Mouse (Mus musculus) neural tube, embryonic 11.5 days (tissue): ENCODE data around the gene Wnt3a. TPM values are rescaled to one million over a fixed set of nuclear protein-coding genes. Genes with fewer than 3 reads are reported as not detected.
A peak's percentile ranks its signal among the peaks of the same experiment; 100 is the strongest.

Source experiments
- ATAC-seq: fragments of 200-750 bp; cut with Nextera tagmentation; 2 replicates; pipeline ENCODE4 v1.8.0; 2017; ENCODE audit warnings: moderate number of reproducible peaks, mild to moderate bottlenecking, moderate TSS enrichment, moderate library complexity; ENCODE audit not compliant: insufficient read depth, low FRiP score, low TSS enrichment
- DNase-seq: peaks from one replicate; pipeline ENCODE4 v3.0.0-alpha.2; 2015; ENCODE audit warnings: low spot score
- H3K27ac ChIP-seq: fragments of 300-500 bp; sonication (generic); 2 replicates; pipeline ENCODE4 v1.5.1; 2014; ENCODE audit warnings: low read depth, mild to moderate bottlenecking, low read length
- H3K27me3 ChIP-seq: fragments of 300-500 bp; sonication (generic); 2 replicates; pipeline ENCODE4 v1.6.1; 2014; ENCODE audit warnings: mild to moderate bottlenecking, low read length, mixed read lengths; ENCODE audit not compliant: control insufficient read depth, insufficient read depth
- H3K36me3 ChIP-seq: fragments of 300-500 bp; sonication (generic); 2 replicates; pipeline ENCODE4 v1.6.1; 2014; ENCODE audit warnings: mild to moderate bottlenecking, low read length, moderate library complexity, mixed read lengths; ENCODE audit not compliant: control insufficient read depth, insufficient read depth
- H3K4me1 ChIP-seq: fragments of 300-500 bp; sonication (generic); 2 replicates; pipeline ENCODE4 v1.6.1; 2014; ENCODE audit warnings: low read length, mixed read lengths; ENCODE audit not compliant: control insufficient read depth, insufficient read depth
- H3K4me2 ChIP-seq: fragments of 300-500 bp; sonication (generic); 2 replicates; pipeline ENCODE4 v1.6.1; 2014; ENCODE audit warnings: low read depth, mild to moderate bottlenecking, moderate library complexity
- H3K4me3 ChIP-seq: fragments of 300-500 bp; sonication (generic); 2 replicates; pipeline ENCODE4 v1.5.1; 2014; ENCODE audit warnings: low read depth, low read length
- H3K9ac ChIP-seq: fragments of 300-500 bp; sonication (generic); 2 replicates; pipeline ENCODE4 v1.6.1; 2014; ENCODE audit warnings: mild to moderate bottlenecking, low read length
- H3K9me3 ChIP-seq: fragments of 300-500 bp; sonication (generic); 2 replicates; pipeline ENCODE4 v1.6.1; 2016; ENCODE audit warnings: low read length; ENCODE audit not compliant: control insufficient read depth
- WGBS: fragments of 180-500 bp; shearing (Covaris S2); extraction: QIAGEN DNeasy Blood & Tissue Kit; methylation state at CpG from one replicate; pipeline ENCODE4 v1.1.7; 2014; 5-methylcytosine and 5-hydroxymethylcytosine counted together
- polyA plus RNA-seq: library from polyadenylated mRNA; unstranded; fragments of >200 nt; fragmentation: Nextera tagmentation; extraction: Ambion mirVana; gene quantifications from 2 replicates; pipeline ENCODE4 v1.2.1, GENCODE M21; 2014

The Wnt3a gene
- polyA plus RNA-seq, 1 experiment from 2014 or later = 3.3 TPM

GRCm38 (mm10) chr11:59330560-59330959 lies 40.0 kb upstream of the Wnt3a start:
- Histone ChIP-seq H3K27me3 (no peaks in the 10 kb centered on the region), H3K36me3 (no peaks in the 10 kb centered on the region), H3K9ac (no peak overlapping the region), H3K9me3 (no peaks in the 10 kb centered on the region), H3K27ac (no peak overlapping the region), H3K4me1 (no peaks in the 10 kb centered on the region), H3K4me2 (no peak overlapping the region), H3K4me3 (no peak overlapping the region)
- DNase-seq = peak; percentile 81
- WGBS = 42% methylated on average over 5 of the region's 5 CpGs
- no peak for ATAC-seq

DNA sequence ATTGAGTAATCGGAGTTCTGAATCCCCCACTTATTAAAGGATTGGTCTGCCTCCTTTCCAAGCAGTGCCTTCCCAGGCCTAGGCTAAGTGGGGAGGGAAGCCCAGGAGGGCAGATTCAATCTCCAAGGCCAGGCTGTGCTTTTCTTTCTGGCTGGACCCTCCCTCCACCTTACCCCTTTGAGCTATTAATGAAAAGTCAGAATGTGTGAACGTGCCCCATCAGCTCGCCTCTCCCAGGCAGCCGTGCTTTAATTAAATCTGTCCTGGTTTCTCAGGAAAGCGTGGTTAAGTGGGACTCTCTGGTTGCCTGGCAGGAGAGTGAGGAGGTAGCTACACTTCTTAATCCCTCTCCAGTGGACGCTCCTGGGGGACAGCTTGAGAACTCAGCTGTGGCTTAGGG lies 39.1 kb upstream of the Wnt3a start:
- H3K4me2 ChIP-seq = no peak overlapping the region
- no peaks in the 10 kb centered on the region for H3K36me3 ChIP-seq
- no peak for ATAC-seq
- H3K4me3 ChIP-seq = no peak overlapping the region
- H3K27ac ChIP-seq = no peak overlapping the region
- no peaks in the 10 kb centered on the region for H3K9me3 ChIP-seq
- H3K4me1 ChIP-seq = no peaks in the 10 kb centered on the region
- H3K9ac ChIP-seq = no peak overlapping the region
- no peaks in the 10 kb centered on the region for H3K27me3 ChIP-seq
- 41% methylated on average over 6 of the region's 6 CpGs for WGBS
- no peak for DNase-seq

- Histone ChIP-seq H3K27ac (no peak overlapping the region), H3K27me3 (no peaks in the 10 kb centered on the region), H3K4me3 (no peak overlapping the region), H3K9ac (no peak overlapping the region), H3K4me2 (no peak overlapping the region), H3K9me3 (no peaks in the 10 kb centered on the region), H3K36me3 (no peaks in the 10 kb centered on the region), H3K4me1 (no peaks in the 10 kb centered on the region)
- ATAC-seq (no peak), DNase-seq (no peak)
- WGBS = 80% methylated on average over 18 of the region's 18 CpGs
Observed at GRCm38 (mm10) chr11:59327625-59328024, 37.1 kb upstream of the Wnt3a start.

DNA sequence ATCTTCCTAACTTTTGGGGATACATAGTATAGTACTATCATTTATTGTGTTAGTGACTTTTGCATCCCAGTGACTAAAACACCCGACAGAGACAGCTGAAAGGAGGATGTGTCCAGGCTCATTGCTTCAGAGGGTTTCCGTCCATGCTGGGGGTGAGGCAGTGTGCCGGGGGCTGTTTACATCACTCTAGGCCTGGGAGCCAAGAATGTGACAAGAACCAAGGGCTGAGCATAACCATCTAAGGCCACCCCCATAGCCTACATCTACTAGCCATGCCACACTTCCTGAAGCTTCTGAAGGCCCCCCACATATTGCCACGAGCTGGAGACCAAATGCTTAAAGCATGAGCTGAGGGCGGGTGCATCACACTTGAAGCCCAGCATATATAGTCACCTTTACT lies 34.2 kb upstream of the Wnt3a start:
- H3K4me3 ChIP-seq = no peak overlapping the region
- no peaks in the 10 kb centered on the region for H3K4me1 ChIP-seq
- no peaks in the 10 kb centered on the region for H3K36me3 ChIP-seq
- H3K27ac ChIP-seq = no peak overlapping the region
- DNase-seq (no peak), ATAC-seq (no peak)
- H3K9me3 ChIP-seq = no peaks in the 10 kb centered on the region
- 74% methylated on average over 5 of the region's 5 CpGs for WGBS
- no peak overlapping the region for H3K4me2 ChIP-seq
- no peak overlapping the region for H3K9ac ChIP-seq
- H3K27me3 ChIP-seq = no peaks in the 10 kb centered on the region

DNA sequence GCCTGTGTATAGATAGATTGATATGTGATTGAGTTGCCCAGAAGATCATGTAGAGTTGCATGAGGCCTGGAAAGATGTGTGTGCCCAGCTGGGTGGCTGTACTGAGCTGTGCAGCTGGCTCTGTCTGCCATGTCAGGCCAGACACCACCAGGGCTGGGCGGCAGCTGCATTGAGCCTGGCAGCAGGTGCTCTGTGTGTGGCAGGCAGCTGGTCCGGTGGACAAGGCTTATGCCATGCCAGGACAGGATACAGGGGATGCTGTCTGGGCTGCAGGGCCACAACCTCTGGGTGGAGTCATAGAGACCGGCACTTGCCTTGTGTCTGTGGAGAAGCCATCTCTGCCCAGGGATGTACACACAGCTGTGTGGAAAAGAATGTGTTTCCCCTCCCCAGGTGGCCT lies 32.4 kb upstream of the Wnt3a start:
- Histone ChIP-seq H3K27me3 (no peaks in the 10 kb centered on the region), H3K4me2 (no peak overlapping the region), H3K36me3 (no peaks in the 10 kb centered on the region), H3K9ac (no peak overlapping the region), H3K9me3 (no peaks in the 10 kb centered on the region), H3K4me3 (no peak overlapping the region), H3K27ac (no peak overlapping the region), H3K4me1 (no peaks in the 10 kb centered on the region)
- no peak for ATAC-seq
- WGBS = 86% methylated on average over 3 of the region's 3 CpGs
- DNase-seq = no peak

DNA sequence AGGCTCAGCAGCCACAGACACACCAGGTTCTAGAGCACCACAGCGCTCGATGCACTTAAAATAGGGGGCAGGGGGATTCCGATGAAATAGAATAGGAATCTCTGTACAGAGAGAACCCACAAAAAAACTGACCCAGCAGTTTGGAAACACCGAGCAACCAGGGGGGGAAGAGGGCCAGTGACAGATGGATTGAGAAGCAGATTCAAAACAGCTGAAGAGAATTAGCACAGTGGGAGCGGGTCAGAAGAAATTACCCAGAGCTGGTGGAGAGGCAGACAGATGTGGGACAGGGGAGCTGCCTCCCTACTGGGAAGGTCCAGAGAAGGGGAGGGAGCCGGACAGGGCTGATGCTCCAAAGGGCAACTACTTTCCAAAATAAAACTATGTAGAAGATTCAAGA lies 26.0 kb upstream of the Wnt3a start:
- no peak for DNase-seq
- 55% methylated on average over 6 of the region's 6 CpGs for WGBS
- H3K9me3 ChIP-seq = no peaks in the 10 kb centered on the region
- H3K4me1 ChIP-seq = peaks cover 8% of the 10 kb centered on the region; the same call in 1 of the 2 replicates
- H3K27me3 ChIP-seq = no peaks in the 10 kb centered on the region; the same call in 1 of the 2 replicates
- H3K4me3 ChIP-seq = no peak overlapping the region
- H3K27ac ChIP-seq = no peak overlapping the region
- no peak for ATAC-seq
- H3K9ac ChIP-seq = no peak overlapping the region
- H3K4me2 ChIP-seq = no peak overlapping the region
- H3K36me3 ChIP-seq = no peaks in the 10 kb centered on the region

DNA sequence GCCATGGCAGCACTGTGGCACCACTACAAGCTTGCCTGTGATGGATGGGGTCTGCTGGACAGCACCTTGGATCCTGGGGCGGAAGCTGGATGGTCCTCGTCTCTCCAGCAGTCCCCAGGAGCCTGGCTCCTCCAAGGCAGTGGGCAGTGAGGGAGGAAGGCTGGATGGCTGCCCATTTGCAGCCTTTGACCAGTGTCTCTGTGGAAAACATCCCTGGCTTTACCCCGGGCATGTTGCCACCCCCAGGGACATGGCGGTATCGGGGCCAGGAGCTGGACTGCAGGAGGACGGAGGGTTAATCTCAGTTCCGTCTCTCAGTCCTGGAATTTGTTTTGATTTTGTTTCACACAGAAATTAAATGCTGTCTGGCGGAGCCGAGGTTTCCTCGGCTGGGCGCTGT lies 23.4 kb upstream of the Wnt3a start:
- H3K4me1 ChIP-seq = peaks cover 12% of the 10 kb centered on the region
- no peak overlapping the region for H3K4me2 ChIP-seq
- no peak overlapping the region for H3K4me3 ChIP-seq
- 73% methylated on average over 11 of the region's 11 CpGs for WGBS
- H3K36me3 ChIP-seq = no peaks in the 10 kb centered on the region
- DNase-seq (no peak), ATAC-seq (no peak)
- H3K27ac ChIP-seq = no peak overlapping the region
- H3K27me3 ChIP-seq = peaks cover 1% of the 10 kb centered on the region; the same call in 1 of the 2 replicates
- no peaks in the 10 kb centered on the region for H3K9me3 ChIP-seq
- H3K9ac ChIP-seq = no peak overlapping the region

GRCm38 (mm10) chr11:59313029-59313811 lies 22.7 kb upstream of the Wnt3a start:
- peaks cover 7% of the 10 kb centered on the region for H3K27me3 ChIP-seq
- no peak overlapping the region for H3K4me3 ChIP-seq
- no peak overlapping the region for H3K9ac ChIP-seq
- peaks cover 19% of the 10 kb centered on the region for H3K4me1 ChIP-seq
- WGBS = 74% methylated on average over 17 of the region's 17 CpGs
- no peak for ATAC-seq
- no peaks in the 10 kb centered on the region for H3K9me3 ChIP-seq
- H3K36me3 ChIP-seq = no peaks in the 10 kb centered on the region
- no peak overlapping the region for H3K4me2 ChIP-seq
- no peak for DNase-seq
- H3K27ac ChIP-seq = no peak overlapping the region

DNA sequence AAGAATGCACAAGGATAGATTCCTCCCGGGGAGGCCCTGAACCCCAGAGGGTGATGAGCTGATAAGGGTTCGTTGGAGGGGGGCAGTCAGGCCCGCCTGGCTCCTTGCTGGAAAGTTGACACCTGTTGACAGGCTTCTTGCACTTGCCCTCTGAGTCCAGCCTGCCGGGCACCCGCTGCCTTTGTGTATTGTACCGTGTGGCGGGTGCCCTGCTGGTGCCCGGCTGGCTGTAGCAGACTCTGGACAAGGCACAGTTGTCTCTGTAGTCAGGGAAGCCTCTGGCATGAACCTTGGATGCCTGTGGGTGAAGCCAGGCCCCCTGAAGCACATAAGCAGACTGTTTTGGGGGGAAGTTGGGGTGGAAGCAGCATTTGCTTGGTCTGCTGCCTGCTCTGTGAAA lies 21.9 kb upstream of the Wnt3a start:
- no peak overlapping the region for H3K27ac ChIP-seq
- 55% methylated on average over 8 of the region's 8 CpGs for WGBS
- no peak overlapping the region for H3K9ac ChIP-seq

More for the DNA sequence above, 21.9 kb upstream of the Wnt3a start:
- peaks cover 22% of the 10 kb centered on the region for H3K4me1 ChIP-seq
- no peaks in the 10 kb centered on the region for H3K9me3 ChIP-seq
- no peak overlapping the region for H3K4me2 ChIP-seq
- DNase-seq = no peak
- no peak for ATAC-seq
- H3K27me3 ChIP-seq = peaks cover 14% of the 10 kb centered on the region
- H3K36me3 ChIP-seq = no peaks in the 10 kb centered on the region
- no peak overlapping the region for H3K4me3 ChIP-seq
